ENCODE assay signal across 8 mouse cellular contexts in the genomic region with DNA sequence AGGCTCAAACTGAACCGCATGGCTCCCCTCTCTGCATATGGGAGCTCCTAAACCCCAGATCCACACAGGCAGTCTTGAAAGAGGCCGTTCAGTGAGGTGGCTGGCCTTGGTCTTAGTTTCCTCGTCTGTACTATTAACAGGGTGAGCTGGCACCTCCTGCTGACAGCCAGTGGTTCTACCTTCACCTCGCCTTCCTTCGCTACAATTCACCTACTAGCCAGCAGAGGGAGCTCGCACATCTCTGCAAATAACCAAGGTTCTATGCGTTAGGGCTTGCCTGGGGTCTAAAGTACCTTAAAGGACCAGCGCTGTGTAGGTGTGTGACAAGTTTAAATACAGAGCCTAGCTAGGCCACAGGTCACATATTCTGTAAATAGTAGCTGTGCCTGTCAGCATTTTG. TPM values are rescaled to one million over a fixed set of nuclear protein-coding genes. Genes with fewer than 3 reads are reported as not detected.
DNase-seq lines count a peak whose midpoint lies in the region; ATAC-seq and TF ChIP-seq lines count a peak whose summit lies in the region.

No protein-coding gene starts in this region.

- no peaks in the 10 kb centered on the region for H3K36me3 ChIP-seq in forebrain, embryonic 10.5 days (replicated peaks)
- H3K36me3 ChIP-seq in heart, postnatal 0 days (replicated peaks; ENCODE audit: control insufficient read depth, insufficient read depth, low read length) = no peaks in the 10 kb centered on the region
- H3K36me3 ChIP-seq in liver, embryonic 13.5 days = no peaks in the 10 kb centered on the region
- H3K36me3 ChIP-seq in neural tube, embryonic 11.5 days (ENCODE audit: control insufficient read depth, insufficient read depth, low read length) = no peaks in the 10 kb centered on the region
- H3K36me3 ChIP-seq in stomach, embryonic 16.5 days (ENCODE audit: control insufficient read depth, insufficient read depth, low read length) = no peaks in the 10 kb centered on the region

- no peak overlapping the region for H3K4me3 ChIP-seq in forebrain, embryonic 10.5 days
- H3K4me3 ChIP-seq in heart, postnatal 0 days (ENCODE audit: low read depth, low read length) = no peak overlapping the region
- no peak overlapping the region for H3K4me3 ChIP-seq in liver, embryonic 13.5 days (replicated peaks)
- no peak overlapping the region for H3K4me3 ChIP-seq in neural tube, embryonic 11.5 days (ENCODE audit: low read depth, low read length)
- H3K4me3 ChIP-seq in stomach, embryonic 16.5 days (replicated peaks; ENCODE audit: low read length) = no peak overlapping the region

- TF ChIP-seq CTCF in heart, postnatal 0 days (IDR thresholded peaks at IDR 0.05; ENCODE audit: low read depth) = peak; percentile 99

- peak; percentile 61 to 81 for DNase-seq in CD8-positive naive resting alpha-beta T cell, adult 2 months (ENCODE audit: low read depth in 2 of 2, low spot score in 2 of 2)
- DNase-seq in c-Kit-negative CD71-positive TER-119-positive erythroid progenitor cells, embryonic 14.5 days (ENCODE audit: low read depth, low spot score) = peak; percentile 58
- DNase-seq in forebrain, embryonic 10.5 days (ENCODE audit: extremely low spot score, low spot score) = peak; percentile 86
- peak; percentile 80 for DNase-seq in heart, postnatal 0 days (ENCODE audit: low spot score)
- DNase-seq in kidney, postnatal 25 days = peak; percentile 89 to 94
- DNase-seq in liver, embryonic 13.5 days = peak; percentile 68
- peak; percentile 84 for DNase-seq in neural tube, embryonic 11.5 days (ENCODE audit: low spot score)

- peaks cover 23% of the 10 kb centered on the region for H3K4me1 ChIP-seq in forebrain, embryonic 10.5 days
- H3K4me1 ChIP-seq in heart, postnatal 0 days (ENCODE audit: control insufficient read depth, insufficient read depth) = no peaks in the 10 kb centered on the region
- peaks cover 15% of the 10 kb centered on the region for H3K4me1 ChIP-seq in liver, embryonic 13.5 days (replicated peaks)
- no peaks in the 10 kb centered on the region for H3K4me1 ChIP-seq in neural tube, embryonic 11.5 days (ENCODE audit: control insufficient read depth, insufficient read depth, low read length)
- peaks cover 2% of the 10 kb centered on the region; the same call in 1 of the 2 replicates for H3K4me1 ChIP-seq in stomach, embryonic 16.5 days (ENCODE audit: control insufficient read depth, insufficient read depth, low read length)

- no peak overlapping the region for H3K4me2 ChIP-seq in heart, postnatal 0 days (ENCODE audit: low read depth, low read length)
- no peak overlapping the region for H3K4me2 ChIP-seq in liver, embryonic 13.5 days
- H3K4me2 ChIP-seq in neural tube, embryonic 11.5 days (ENCODE audit: low read depth) = no peak overlapping the region
- no peak overlapping the region for H3K4me2 ChIP-seq in stomach, embryonic 16.5 days (ENCODE audit: low read depth, low read length)

- 5% methylated on average over 8 of the region's 8 CpGs for WGBS in forebrain, embryonic 10.5 days
- WGBS in heart, postnatal 0 days = 9% methylated on average over 8 of the region's 8 CpGs
- WGBS in liver, embryonic 13.5 days (ENCODE audit: insufficient replicate concordance) = 6% methylated on average over 8 of the region's 8 CpGs
- WGBS in neural tube, embryonic 11.5 days = 6% methylated on average over 8 of the region's 8 CpGs
- 6% methylated on average over 8 of the region's 8 CpGs for WGBS in stomach, embryonic 16.5 days

- ATAC-seq in heart, postnatal 0 days (ENCODE audit: insufficient read depth, low read depth) = peak; percentile 54
- peak; percentile 70 for ATAC-seq in liver, embryonic 13.5 days (ENCODE audit: low read depth)
- peak; percentile 39; the same call in 1 of the 2 replicates for ATAC-seq in neural tube, embryonic 11.5 days (ENCODE audit: insufficient read depth, low FRiP score, low TSS enrichment)
- ATAC-seq in stomach, embryonic 16.5 days (ENCODE audit: insufficient read depth, low FRiP score) = peak; percentile 36

- no peak overlapping the region for H3K9ac ChIP-seq in heart, postnatal 0 days (replicated peaks; ENCODE audit: low read depth, low read length)
- no peak overlapping the region for H3K9ac ChIP-seq in liver, embryonic 13.5 days
- no peak overlapping the region; the same call in 1 of the 2 replicates for H3K9ac ChIP-seq in neural tube, embryonic 11.5 days (ENCODE audit: low read length)
- H3K9ac ChIP-seq in stomach, embryonic 16.5 days (ENCODE audit: low read length) = no peak overlapping the region

- TF ChIP-seq EP300 in heart, postnatal 0 days (IDR thresholded peaks at IDR 0.05; ENCODE audit: low read depth) = no peak

- H3K27me3 ChIP-seq in forebrain, embryonic 10.5 days (ENCODE audit: poor library complexity, severe bottlenecking) = peaks cover 5% of the 10 kb centered on the region; the same call in 1 of the 2 replicates
- no peaks in the 10 kb centered on the region for H3K27me3 ChIP-seq in heart, postnatal 0 days (ENCODE audit: control insufficient read depth, insufficient read depth, low read length)
- no peaks in the 10 kb centered on the region for H3K27me3 ChIP-seq in liver, embryonic 13.5 days
- H3K27me3 ChIP-seq in neural tube, embryonic 11.5 days (ENCODE audit: control insufficient read depth, insufficient read depth, low read length) = no peaks in the 10 kb centered on the region
- H3K27me3 ChIP-seq in stomach, embryonic 16.5 days (ENCODE audit: control insufficient read depth, insufficient read depth, low read length) = no peaks in the 10 kb centered on the region

- H3K9me3 ChIP-seq in forebrain, embryonic 10.5 days = no peaks in the 10 kb centered on the region
- H3K9me3 ChIP-seq in heart, postnatal 0 days (replicated peaks; ENCODE audit: control insufficient read depth, low read length) = no peaks in the 10 kb centered on the region
- no peaks in the 10 kb centered on the region for H3K9me3 ChIP-seq in liver, embryonic 13.5 days (replicated peaks)
- no peaks in the 10 kb centered on the region for H3K9me3 ChIP-seq in neural tube, embryonic 11.5 days (ENCODE audit: control insufficient read depth, low read length)
- H3K9me3 ChIP-seq in stomach, embryonic 16.5 days (replicated peaks; ENCODE audit: control insufficient read depth, low read length) = no peaks in the 10 kb centered on the region

- no peak overlapping the region for H3K27ac ChIP-seq in forebrain, embryonic 10.5 days
- H3K27ac ChIP-seq in heart, postnatal 0 days (ENCODE audit: low read depth) = no peak overlapping the region
- peak overlapping the region; percentile 29; the same call in 1 of the 2 replicates for H3K27ac ChIP-seq in liver, embryonic 13.5 days
- no peak overlapping the region for H3K27ac ChIP-seq in neural tube, embryonic 11.5 days (ENCODE audit: low read depth, low read length)
- H3K27ac ChIP-seq in stomach, embryonic 16.5 days (ENCODE audit: low read length) = no peak overlapping the region

RNA-seq across cellular contexts. Expression of gene Eps8l3, which starts 9.9 kb away (rescaled TPM):
- polyA plus RNA-seq in forebrain, embryonic 10.5 days (2016; fragmentation: Nextera tagmentation; extraction: Ambion mirVana) = not detected in 2 replicates
- not detected in 2 replicates for total RNA-seq in heart, postnatal 0 days (2014; rRNA removed; ENCODE audit: low replicate concordance)
- not detected in 2 replicates for polyA plus RNA-seq in heart, postnatal 0 days (2015; fragmentation: Nextera tagmentation; extraction: Ambion mirVana)
- not detected in 2 replicates for polyA plus RNA-seq in liver, embryonic 13.5 days (2015; fragmentation: Nextera tagmentation; extraction: Ambion mirVana)
- 0.11 TPM in 1 of 2 replicates, not detected in the other for polyA plus RNA-seq in neural tube, embryonic 11.5 days (2014; fragmentation: Nextera tagmentation; extraction: Ambion mirVana)
- polyA plus RNA-seq in stomach, embryonic 16.5 days (2015; fragmentation: Nextera tagmentation; extraction: Ambion mirVana) = 33.0 and 35.9 TPM in 2 replicates

RNA-seq across cellular contexts. Expression of gene Gstm5, which starts 28.5 kb away (rescaled TPM):
- 225 and 235 TPM in 2 replicates for polyA plus RNA-seq in forebrain, embryonic 10.5 days (2016; fragmentation: Nextera tagmentation; extraction: Ambion mirVana)
- 81.9 and 98.4 TPM in 2 replicates for total RNA-seq in heart, postnatal 0 days (2014; rRNA removed; ENCODE audit: low replicate concordance)
- 132 and 138 TPM in 2 replicates for polyA plus RNA-seq in heart, postnatal 0 days (2015; fragmentation: Nextera tagmentation; extraction: Ambion mirVana)
- 148 and 158 TPM in 2 replicates for polyA plus RNA-seq in liver, embryonic 13.5 days (2015; fragmentation: Nextera tagmentation; extraction: Ambion mirVana)
- 210 and 222 TPM in 2 replicates for polyA plus RNA-seq in neural tube, embryonic 11.5 days (2014; fragmentation: Nextera tagmentation; extraction: Ambion mirVana)
- 131 and 144 TPM in 2 replicates for polyA plus RNA-seq in stomach, embryonic 16.5 days (2015; fragmentation: Nextera tagmentation; extraction: Ambion mirVana)

Comparison
In these comparisons a context has a peak if more than half of its experiments do, and no peak if none do; other contexts are left out.
1. RNA of gene Eps8l3, which starts 9.9 kb away (polyA plus RNA-seq): 33.0 to 35.9 TPM in stomach, embryonic 16.5 days; not detected in forebrain, embryonic 10.5 days, 0.11 TPM in neural tube, embryonic 11.5 days, not detected in liver, embryonic 13.5 days and not detected in heart, postnatal 0 days; every median in the first group is over 10 times any median in the second.
2. Peak in every context shown above with its lines, with median percentiles within 50 percentile points of each other: DNase-seq and ATAC-seq.